Mouse (Mus musculus) heart, embryonic 13.5 days (tissue): ENCODE results near the gene Sox6. TPM values are rescaled to one million over a fixed set of nuclear protein-coding genes. Genes with fewer than 3 reads are reported as not detected.

Source experiments
- ATAC-seq: fragments of 200-750 bp; cut with Nextera tagmentation; 2 replicates; pipeline ENCODE4 v1.8.0; 2017; ENCODE audit warnings: moderate TSS enrichment; ENCODE audit not compliant: insufficient number of reproducible peaks, low FRiP score, low TSS enrichment; ENCODE audit errors: extremely low read depth
- H3K27ac ChIP-seq: fragments of 300-500 bp; sonication (generic); replicated peaks from 2 replicates; pipeline ENCODE4 v1.5.1; 2015; ENCODE audit warnings: moderate library complexity, mild to moderate bottlenecking, inconsistent platforms
- H3K27me3 ChIP-seq: fragments of 300-500 bp; sonication (generic); replicated peaks from 2 replicates; pipeline ENCODE4 v1.6.1; 2015; ENCODE audit warnings: mild to moderate bottlenecking, inconsistent platforms
- H3K36me3 ChIP-seq: fragments of 300-500 bp; sonication (generic); 2 replicates; pipeline ENCODE4 v1.6.1; 2015; ENCODE audit warnings: mild to moderate bottlenecking, inconsistent platforms
- H3K4me1 ChIP-seq: fragments of 300-500 bp; sonication (generic); 2 replicates; pipeline ENCODE4 v1.6.1; 2015; ENCODE audit warnings: inconsistent platforms
- H3K4me2 ChIP-seq: fragments of 300-500 bp; sonication (generic); 2 replicates; pipeline ENCODE4 v1.6.1; 2015; ENCODE audit warnings: inconsistent platforms, mild to moderate bottlenecking, moderate library complexity
- H3K4me3 ChIP-seq: fragments of 300-500 bp; sonication (generic); 2 replicates; pipeline ENCODE4 v1.5.1; 2015; ENCODE audit warnings: moderate library complexity, mild to moderate bottlenecking, inconsistent platforms
- H3K9ac ChIP-seq: fragments of 300-500 bp; sonication (generic); 2 replicates; pipeline ENCODE4 v1.6.1; 2015; ENCODE audit warnings: inconsistent platforms, mild to moderate bottlenecking, moderate library complexity
- H3K9me3 ChIP-seq: fragments of 300-500 bp; sonication (generic); 2 replicates; pipeline ENCODE4 v1.6.1; 2016; ENCODE audit warnings: inconsistent platforms
- whole genome bisulfite sequencing: fragments of 180-500 bp; shearing (Covaris S2); methylation state at CpG from one replicate; pipeline ENCODE4 v1.1.7; 2015; ENCODE audit warnings: mixed read lengths; 5-methylcytosine and 5-hydroxymethylcytosine counted together
- polyA plus RNA-seq: library from polyadenylated mRNA; unstranded; fragments of >200 nt; fragmentation: Nextera tagmentation; extraction: Ambion mirVana; gene quantifications from 2 replicates; pipeline ENCODE4 v1.2.1, GENCODE M21; 2015

The Sox6 gene
- polyA plus RNA-seq, 1 experiment from 2014 or later: 27.2 TPM

- WGBS: 83% methylated on average over 5 of the region's 5 CpGs
- H3K4me1 ChIP-seq: no peaks in the 10 kb centered on the region
- H3K27ac ChIP-seq: no peak overlapping the region
- H3K9ac ChIP-seq: no peak overlapping the region
- H3K4me2 ChIP-seq: no peak overlapping the region
- H3K9me3 ChIP-seq: no peaks in the 10 kb centered on the region
- peaks cover 12% of the 10 kb centered on the region for H3K36me3 ChIP-seq
- H3K4me3 ChIP-seq: no peak overlapping the region
- ATAC-seq: no peak
- H3K27me3 ChIP-seq: no peaks in the 10 kb centered on the region
Observed at GRCm38 (mm10) chr7:115939292-115939691, 99.3 kb downstream of the Sox6 start.

DNA sequence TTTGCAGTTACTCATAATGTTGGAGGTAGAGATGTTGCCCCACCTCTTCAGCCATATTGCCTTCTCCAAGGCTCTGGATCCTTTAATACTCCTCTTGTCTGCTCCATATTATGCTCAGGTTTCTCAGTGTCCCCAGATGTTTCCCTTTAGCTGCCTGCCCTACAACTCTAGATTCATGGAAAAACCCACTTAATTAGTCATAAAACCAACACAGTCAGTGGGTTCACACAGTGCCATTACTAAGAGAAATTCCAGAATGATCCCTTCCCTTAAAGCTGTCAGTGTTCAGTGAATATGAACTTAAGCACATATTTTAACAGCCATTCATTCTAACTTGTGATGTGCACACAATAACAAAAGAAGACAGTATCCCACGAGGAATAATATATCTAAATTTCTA is 101.7 kb downstream of the Sox6 start:
- 71% methylated on average over 1 of the region's 1 CpGs for WGBS

DNA sequence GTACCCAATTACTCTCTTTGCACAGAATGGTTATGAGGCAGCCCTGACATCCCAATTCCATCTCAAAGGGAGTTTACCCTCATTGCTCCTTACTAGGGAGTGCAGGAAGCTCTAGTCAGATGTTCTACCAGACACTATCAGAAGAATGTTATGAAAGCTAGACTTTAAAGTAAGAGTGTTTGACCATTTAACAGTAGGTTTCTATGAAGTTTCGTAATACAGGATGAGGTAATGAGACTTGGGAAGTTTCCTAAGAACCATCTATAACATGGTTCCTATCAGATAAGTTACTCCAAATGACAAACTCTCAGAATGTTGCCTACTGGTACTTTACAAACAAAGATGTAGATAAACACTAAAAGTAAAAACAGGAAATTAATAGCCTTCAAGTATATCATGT is 123.3 kb downstream of the Sox6 start:
- Histone ChIP-seq H3K4me1 (peaks cover 7% of the 10 kb centered on the region; the same call in 1 of the 2 replicates), H3K4me3 (no peak overlapping the region), H3K4me2 (no peak overlapping the region), H3K27me3 (no peaks in the 10 kb centered on the region), H3K36me3 (no peaks in the 10 kb centered on the region), H3K27ac (no peak overlapping the region), H3K9ac (no peak overlapping the region), H3K9me3 (no peaks in the 10 kb centered on the region)
- 64% methylated on average over 1 of the region's 1 CpGs for WGBS
- no peak for ATAC-seq

More for the DNA sequence above, 101.7 kb downstream of the Sox6 start:
- H3K27me3 ChIP-seq: no peaks in the 10 kb centered on the region
- H3K9me3 ChIP-seq: no peaks in the 10 kb centered on the region
- H3K4me3 ChIP-seq: no peak overlapping the region
- H3K27ac ChIP-seq: no peak overlapping the region
- H3K9ac ChIP-seq: no peak overlapping the region
- H3K36me3 ChIP-seq: no peaks in the 10 kb centered on the region
- no peak for ATAC-seq
- no peaks in the 10 kb centered on the region for H3K4me1 ChIP-seq
- H3K4me2 ChIP-seq: no peak overlapping the region

DNA sequence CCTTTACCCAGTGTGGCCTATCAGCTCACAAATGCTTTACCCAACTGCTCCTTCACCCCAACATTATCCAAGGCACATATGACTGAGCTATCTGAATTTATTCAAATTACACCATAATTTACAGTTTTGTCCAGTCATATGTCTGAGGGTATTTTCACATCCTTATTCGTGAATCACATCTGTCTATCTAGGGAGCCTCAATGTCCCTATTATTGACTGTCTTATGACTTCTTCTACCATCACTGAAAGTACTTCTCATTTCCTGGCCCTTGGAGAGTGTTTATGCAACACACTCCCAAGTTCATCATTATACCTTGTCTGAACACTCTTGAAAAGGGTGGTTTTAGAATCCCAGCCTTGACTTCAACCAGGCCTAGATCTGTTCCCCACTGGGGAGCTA is 128.3 kb downstream of the Sox6 start:
- H3K9ac ChIP-seq: no peak overlapping the region
- H3K4me2 ChIP-seq: no peak overlapping the region
- no peaks in the 10 kb centered on the region for H3K9me3 ChIP-seq
- H3K4me1 ChIP-seq: peaks cover 10% of the 10 kb centered on the region
- H3K4me3 ChIP-seq: no peak overlapping the region
- no peak overlapping the region for H3K27ac ChIP-seq
- no peaks in the 10 kb centered on the region for H3K36me3 ChIP-seq
- WGBS: 80% methylated on average over 1 of the region's 1 CpGs
- no peak for ATAC-seq
- no peaks in the 10 kb centered on the region for H3K27me3 ChIP-seq

DNA sequence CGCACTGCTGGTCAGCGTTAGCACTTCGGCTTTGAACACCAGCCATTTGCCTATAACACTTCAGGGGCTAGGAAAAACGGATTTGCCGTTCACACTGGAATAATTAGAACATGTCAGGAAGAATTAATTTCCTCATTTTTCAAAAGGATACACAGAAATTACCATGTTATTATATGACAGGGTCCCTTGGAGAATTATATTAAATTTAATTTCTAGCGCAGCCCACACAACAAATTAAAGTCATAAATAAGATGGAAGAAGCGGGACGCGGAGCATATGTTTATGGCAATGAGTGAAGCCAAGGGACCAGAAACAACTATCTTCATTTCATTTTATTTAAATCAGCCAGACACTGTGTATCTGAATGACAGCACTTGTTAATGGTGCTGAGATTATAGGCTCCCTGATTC is 133.8 kb downstream of the Sox6 start:
- WGBS: 78% methylated on average over 9 of the region's 9 CpGs

DNA sequence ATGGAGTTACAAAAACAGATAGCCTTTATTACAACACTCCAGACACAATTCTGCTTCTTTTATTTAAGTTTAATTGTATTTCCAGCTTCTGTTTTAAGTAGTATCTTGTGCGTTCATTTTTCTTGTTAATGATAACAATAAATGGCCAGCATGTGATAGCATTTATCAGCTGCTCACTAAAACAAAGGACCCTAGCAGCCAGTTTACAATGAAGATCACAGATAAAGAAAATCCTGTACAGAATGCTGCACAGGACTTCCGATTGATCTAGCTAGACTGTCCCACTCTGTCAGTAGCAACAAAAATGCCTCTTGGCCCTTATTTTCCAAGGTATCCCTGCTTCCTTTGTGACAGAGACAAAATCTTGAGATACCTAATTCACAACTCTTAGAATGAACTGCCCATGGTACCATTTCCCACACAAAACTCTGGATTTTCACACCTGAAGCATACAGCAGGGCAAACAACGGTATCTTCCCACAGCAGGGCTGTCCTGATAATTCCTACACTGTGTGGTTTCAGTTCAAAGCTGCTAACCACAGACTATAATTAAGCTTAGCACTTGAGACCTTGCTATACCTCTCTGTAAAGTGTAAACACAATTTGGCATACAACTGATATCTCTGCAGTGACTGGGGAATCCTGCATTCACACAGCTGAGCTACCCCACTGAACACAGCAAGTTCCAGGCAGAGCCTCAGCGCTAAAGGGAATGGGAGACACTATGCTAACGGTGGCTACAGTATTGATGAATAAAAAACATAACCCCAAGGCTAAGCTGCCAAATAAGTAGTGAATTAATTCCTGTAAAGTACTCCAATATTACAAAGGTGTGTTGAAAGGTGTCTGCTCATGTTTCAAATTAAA is 134.4 kb downstream of the Sox6 start:
- WGBS: 48% methylated on average over 5 of the region's 5 CpGs
- Histone ChIP-seq H3K36me3 (no peaks in the 10 kb centered on the region), H3K4me1 (peaks cover 31% of the 10 kb centered on the region), H3K27me3 (no peaks in the 10 kb centered on the region), H3K4me2 (no peak overlapping the region), H3K27ac (no peak overlapping the region), H3K9me3 (no peaks in the 10 kb centered on the region), H3K4me3 (no peak overlapping the region), H3K9ac (no peak overlapping the region)
- no peak for ATAC-seq

More for the DNA sequence above, 133.8 kb downstream of the Sox6 start:
- Histone ChIP-seq H3K4me1 (peaks cover 31% of the 10 kb centered on the region), H3K9me3 (no peaks in the 10 kb centered on the region), H3K4me3 (no peak overlapping the region), H3K4me2 (no peak overlapping the region), H3K36me3 (no peaks in the 10 kb centered on the region), H3K27me3 (no peaks in the 10 kb centered on the region), H3K27ac (no peak overlapping the region), H3K9ac (no peak overlapping the region)
- ATAC-seq: no peak

GRCm38 (mm10) chr7:115903368-115903767 is 135.2 kb downstream of the Sox6 start:
- Histone ChIP-seq H3K4me1 (peaks cover 31% of the 10 kb centered on the region), H3K9me3 (no peaks in the 10 kb centered on the region), H3K4me2 (no peak overlapping the region), H3K9ac (no peak overlapping the region), H3K36me3 (no peaks in the 10 kb centered on the region), H3K27ac (no peak overlapping the region), H3K27me3 (no peaks in the 10 kb centered on the region), H3K4me3 (no peak overlapping the region)
- no peak for ATAC-seq
- 67% methylated on average over 1 of the region's 1 CpGs for WGBS

- Histone ChIP-seq H3K36me3 (no peaks in the 10 kb centered on the region), H3K27me3 (no peaks in the 10 kb centered on the region), H3K4me3 (no peak overlapping the region), H3K9me3 (no peaks in the 10 kb centered on the region), H3K9ac (no peak overlapping the region), H3K4me2 (no peak overlapping the region), H3K27ac (no peak overlapping the region), H3K4me1 (peaks cover 26% of the 10 kb centered on the region)
- WGBS: 75% methylated on average over 6 of the region's 6 CpGs
- ATAC-seq: no peak
Observed at GRCm38 (mm10) chr7:115895831-115896230, 142.8 kb downstream of the Sox6 start.

- Histone ChIP-seq H3K9me3 (no peaks in the 10 kb centered on the region), H3K9ac (no peak overlapping the region), H3K4me3 (no peak overlapping the region), H3K27me3 (no peaks in the 10 kb centered on the region), H3K4me2 (no peak overlapping the region), H3K36me3 (no peaks in the 10 kb centered on the region), H3K4me1 (peaks cover 24% of the 10 kb centered on the region), H3K27ac (no peak overlapping the region)
- ATAC-seq: no peak
- WGBS: 65% methylated on average over 4 of the region's 4 CpGs
Observed at GRCm38 (mm10) chr7:115895028-115895671, 143.4 kb downstream of the Sox6 start.

DNA sequence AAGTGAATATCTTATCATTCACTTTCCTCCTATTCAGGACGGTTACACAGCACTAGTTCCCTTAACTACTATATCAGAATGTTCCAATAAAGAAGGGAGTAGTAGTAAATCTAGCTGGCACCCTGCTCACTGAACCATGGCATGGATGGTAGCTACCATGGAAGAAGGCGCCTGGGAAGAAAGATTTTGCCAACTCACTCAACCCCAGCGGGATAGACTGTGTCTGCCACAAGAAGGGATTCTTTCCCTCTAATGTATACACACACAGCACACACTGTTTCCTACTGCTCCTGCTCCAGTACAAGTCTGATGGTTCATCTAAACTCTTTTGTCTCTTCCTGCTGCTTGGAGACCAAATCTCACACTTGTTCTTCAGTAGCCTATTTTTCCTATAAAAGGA is 147.1 kb downstream of the Sox6 start:
- Histone ChIP-seq H3K9me3 (no peaks in the 10 kb centered on the region), H3K27ac (no peak overlapping the region), H3K4me3 (no peak overlapping the region), H3K9ac (no peak overlapping the region), H3K4me1 (peaks cover 30% of the 10 kb centered on the region), H3K27me3 (no peaks in the 10 kb centered on the region), H3K4me2 (no peak overlapping the region), H3K36me3 (no peaks in the 10 kb centered on the region)
- no peak for ATAC-seq
- 76% methylated on average over 3 of the region's 3 CpGs for WGBS

DNA sequence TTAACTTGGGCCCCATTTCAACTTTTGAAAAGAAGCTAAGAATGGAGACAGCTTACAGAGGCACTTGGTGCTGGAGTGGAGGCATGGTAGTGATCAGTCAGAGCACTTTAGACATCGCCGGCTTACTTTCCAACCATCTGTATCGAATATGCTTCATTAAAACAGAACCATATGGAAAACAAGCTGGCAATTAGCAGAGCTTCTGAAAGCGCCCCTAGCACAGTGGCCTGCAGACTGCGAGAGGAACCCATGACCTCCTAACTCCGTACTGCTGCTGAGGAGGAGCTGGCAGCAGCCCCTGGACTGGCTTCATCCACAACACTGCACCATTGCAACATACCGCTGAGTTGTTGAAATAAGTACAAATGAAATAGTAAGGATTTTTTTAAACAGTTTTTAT is 148.7 kb downstream of the Sox6 start:
- no peak for ATAC-seq
- H3K4me2 ChIP-seq: no peak overlapping the region
- no peaks in the 10 kb centered on the region for H3K27me3 ChIP-seq
- no peaks in the 10 kb centered on the region for H3K36me3 ChIP-seq
- no peak overlapping the region for H3K27ac ChIP-seq
- H3K4me3 ChIP-seq: no peak overlapping the region
- H3K9ac ChIP-seq: no peak overlapping the region
- peaks cover 24% of the 10 kb centered on the region for H3K4me1 ChIP-seq
- 82% methylated on average over 7 of the region's 7 CpGs for WGBS
- H3K9me3 ChIP-seq: no peaks in the 10 kb centered on the region

- no peaks in the 10 kb centered on the region for H3K36me3 ChIP-seq
- H3K27me3 ChIP-seq: no peaks in the 10 kb centered on the region
- no peak for ATAC-seq
- H3K9ac ChIP-seq: no peak overlapping the region
- no peak overlapping the region for H3K27ac ChIP-seq
- H3K4me3 ChIP-seq: no peak overlapping the region
- no peaks in the 10 kb centered on the region for H3K9me3 ChIP-seq
- H3K4me1 ChIP-seq: peaks cover 10% of the 10 kb centered on the region
- WGBS: 82% methylated on average over 1 of the region's 1 CpGs
- no peak overlapping the region for H3K4me2 ChIP-seq
Observed at GRCm38 (mm10) chr7:115888561-115888960, 150.0 kb downstream of the Sox6 start.
